ENCODE assay signal across 24 mouse cellular contexts in the genomic region with DNA sequence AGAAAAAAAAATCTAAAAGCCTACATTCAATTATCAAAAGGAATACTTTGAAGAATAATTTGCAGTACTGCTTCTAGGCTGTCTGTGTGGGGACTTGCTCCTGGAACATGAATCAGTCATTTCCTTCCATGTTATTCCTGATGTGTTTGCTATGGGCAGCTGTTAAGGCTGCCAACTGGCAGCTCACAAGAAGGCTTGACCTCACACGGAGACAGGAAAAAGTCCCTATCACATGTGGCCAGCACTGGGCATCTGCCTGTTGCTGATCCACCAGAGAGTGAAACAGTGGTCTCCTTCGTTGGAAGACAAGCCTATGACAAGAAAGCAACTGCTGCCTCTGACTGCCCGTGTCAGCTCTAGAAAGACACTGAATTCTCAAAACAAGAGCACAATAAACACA.
DNase-seq lines count a peak whose midpoint lies in the region; ATAC-seq and TF ChIP-seq lines count a peak whose summit lies in the region.
"Had no signal": no experiment of that assay in that cellular context is flagged by ENCODE, and none has a peak within 500 bp of the region (broad histone marks: within the 10 kb centered on the region; RNA-seq: fewer than 3 reads in every experiment).

No protein-coding gene starts in this region.

- H3K4me3 ChIP-seq in kidney, embryonic 16.5 days (ENCODE audit: low read length), result no peak overlapping the region
- no peak overlapping the region for H3K4me3 ChIP-seq in lung, adult 2 months (replicated peaks; ENCODE audit: extremely low read depth, low read depth, low read length)
- H3K4me3 ChIP-seq: embryonic facial prominence, embryonic 13.5 days; embryonic facial prominence, embryonic 15.5 days; erythroblast, embryonic 14.5 days; forebrain, embryonic 10.5 days; forebrain, embryonic 12.5 days had no signal

- H3K9me3 ChIP-seq in kidney, embryonic 16.5 days (ENCODE audit: low read length), result no peaks in the 10 kb centered on the region; the same call in 1 of the 2 replicates
- H3K9me3 ChIP-seq: embryonic facial prominence, embryonic 13.5 days; embryonic facial prominence, embryonic 15.5 days; forebrain, embryonic 10.5 days; forebrain, embryonic 12.5 days had no signal

- H3K4me2 ChIP-seq in kidney, embryonic 16.5 days (replicated peaks; ENCODE audit: low read depth, low read length), result no peak overlapping the region
- H3K4me2 ChIP-seq: embryonic facial prominence, embryonic 13.5 days; embryonic facial prominence, embryonic 15.5 days; forebrain, embryonic 12.5 days had no signal

- H3K4me1 ChIP-seq in kidney, embryonic 16.5 days (ENCODE audit: insufficient read depth, low read length), result no peaks in the 10 kb centered on the region
- H3K4me1 ChIP-seq in lung, adult 2 months (ENCODE audit: control insufficient read depth, insufficient read depth, low read length), result no peaks in the 10 kb centered on the region; the same call in 1 of the 2 replicates
- H3K4me1 ChIP-seq: embryonic facial prominence, embryonic 13.5 days; embryonic facial prominence, embryonic 15.5 days; forebrain, embryonic 10.5 days; forebrain, embryonic 12.5 days had no signal

- H3K27ac ChIP-seq in kidney, embryonic 16.5 days (ENCODE audit: low read length), result no peak overlapping the region
- H3K27ac ChIP-seq: embryonic facial prominence, embryonic 13.5 days; embryonic facial prominence, embryonic 15.5 days; forebrain, embryonic 10.5 days; forebrain, embryonic 12.5 days had no signal

- DNase-seq in heart, adult 11 months, result peak; percentile 91
- no peak for DNase-seq in heart, postnatal 4 days
- DNase-seq in kidney, adult 9 months, result peak; percentile 22
- DNase-seq in kidney, postnatal 36 days, result peak; percentile 5 to 19
- DNase-seq in kidney, postnatal 25 days, result no peak
- DNase-seq in lung, postnatal 36 days, result peak; percentile 41
- no peak for DNase-seq in lung, adult 2 months
- DNase-seq: adrenal gland, adult 2 months; adrenal gland, postnatal 10 days; adrenal gland, postnatal 25 days; cerebellum, adult 11 months; cerebellum, adult 18-20 months; cerebellum, adult 8-10 months; cerebellum, adult 9-11 months; cerebellum, postnatal 14 days; cerebellum, postnatal 36 days; embryo, embryonic 11 days had no signal

- H3K36me3 ChIP-seq in kidney, embryonic 16.5 days (ENCODE audit: insufficient read depth, low read length), result no peaks in the 10 kb centered on the region
- H3K36me3 ChIP-seq: embryonic facial prominence, embryonic 13.5 days; embryonic facial prominence, embryonic 15.5 days; forebrain, embryonic 10.5 days; forebrain, embryonic 12.5 days had no signal

- no peak for ATAC-seq in kidney, embryonic 16.5 days (ENCODE audit: low FRiP score, low TSS enrichment)
- ATAC-seq: forebrain, embryonic 14.5 days had no signal

- TF ChIP-seq CTCF in lung, adult 2 months (IDR thresholded peaks at IDR 0.05; ENCODE audit: insufficient read depth, low read length), result no peak

- no peak for TF ChIP-seq POLR2A in lung, adult 2 months (IDR thresholded peaks at IDR 0.05; ENCODE audit: borderline replicate concordance, extremely low read depth, low read depth, low read length)

- no peak overlapping the region for H3K9ac ChIP-seq in kidney, embryonic 16.5 days (replicated peaks; ENCODE audit: low read length)
- H3K9ac ChIP-seq: embryonic facial prominence, embryonic 13.5 days; embryonic facial prominence, embryonic 15.5 days; forebrain, embryonic 12.5 days had no signal

- 68% methylated on average over 3 of the region's 3 CpGs for WGBS in kidney, embryonic 16.5 days
- 49% methylated on average over 3 of the region's 3 CpGs for WGBS in lung, adult 2 months

- H3K27me3 ChIP-seq in kidney, embryonic 16.5 days (ENCODE audit: insufficient read depth, low read length), result no peaks in the 10 kb centered on the region
- H3K27me3 ChIP-seq: embryonic facial prominence, embryonic 13.5 days; embryonic facial prominence, embryonic 15.5 days; forebrain, embryonic 12.5 days had no signal

Comparison
In these comparisons a context has a peak if more than half of its experiments do, and no peak if none do; other contexts are left out.
1. DNase-seq: peak in heart, adult 11 months (single experiment), kidney, adult 9 months (single experiment), kidney, postnatal 36 days (2 of 2) and lung, postnatal 36 days (single experiment); none in heart, postnatal 4 days (single experiment), kidney, postnatal 25 days (0 of 2) and lung, adult 2 months (single experiment).